Mouse (Mus musculus) forebrain, embryonic 12.5 days (tissue): ENCODE measurements around the gene Ehmt2. TPM values are rescaled to one million over a fixed set of nuclear protein-coding genes. Genes with fewer than 3 reads are reported as not detected.

ENCODE experiments used
- ATAC-seq: fragments of 200-750 bp; cut with Nextera tagmentation; 2 replicates; pipeline ENCODE4 v1.8.0; 2017; ENCODE audit warnings: moderate TSS enrichment; ENCODE audit not compliant: low FRiP score
- H3K27ac ChIP-seq: fragments of 300-500 bp; sonication (generic); 2 replicates; pipeline ENCODE4 v1.5.1; 2016; ENCODE audit warnings: mild to moderate bottlenecking
- H3K27me3 ChIP-seq: fragments of 300-500 bp; sonication (generic); 2 replicates; pipeline ENCODE4 v1.6.1; 2016; ENCODE audit warnings: mild to moderate bottlenecking
- H3K36me3 ChIP-seq: fragments of 300-500 bp; sonication (generic); replicated peaks from 2 replicates; pipeline ENCODE4 v1.6.1; 2016; ENCODE audit warnings: mild to moderate bottlenecking
- H3K4me1 ChIP-seq: fragments of 300-500 bp; sonication (generic); 2 replicates; pipeline ENCODE4 v1.6.1; 2016
- H3K4me2 ChIP-seq: fragments of 300-500 bp; sonication (generic); 2 replicates; pipeline ENCODE4 v1.6.1; 2016; ENCODE audit warnings: mild to moderate bottlenecking, moderate library complexity
- H3K4me3 ChIP-seq: fragments of 300-500 bp; sonication (generic); replicated peaks from 2 replicates; pipeline ENCODE4 v1.5.1; 2016; ENCODE audit warnings: mild to moderate bottlenecking
- H3K9ac ChIP-seq: fragments of 300-500 bp; sonication (generic); 2 replicates; pipeline ENCODE4 v1.6.1; 2016; ENCODE audit warnings: mild to moderate bottlenecking
- H3K9me3 ChIP-seq: fragments of 300-500 bp; sonication (generic); 2 replicates; pipeline ENCODE4 v1.6.1; 2016
- WGBS: fragments of 180-500 bp; shearing (Covaris S2); methylation state at CpG from one replicate; pipeline ENCODE4 v1.1.7; 2016; 5-methylcytosine and 5-hydroxymethylcytosine counted together
- polyA plus RNA-seq: library from polyadenylated mRNA; unstranded; fragments of >200 nt; fragmentation: Nextera tagmentation; extraction: Ambion mirVana; gene quantifications from 2 replicates; pipeline ENCODE4 v1.2.1, GENCODE M21; 2016

Ehmt2 gene
- polyA plus RNA-seq, 1 experiment from 2014 or later, result 111 TPM

GRCm38 (mm10) chr17:34913930-34914665 lies 15.8 kb downstream of the Ehmt2 start, which contains the start of gene Slc44a4:
Gene Slc44a4 (plus strand): TSS chr17:34914466.
- 38% methylated on average over 18 of the region's 18 CpGs for WGBS
- H3K27me3 ChIP-seq, result no peaks in the 10 kb centered on the region
- H3K27ac ChIP-seq, result no peak within 1 kb of the TSS
- no peak for ATAC-seq
- H3K4me3 ChIP-seq, result no peak within 1 kb of the TSS
- H3K9me3 ChIP-seq, result no peaks in the 10 kb centered on the region
- no peaks in the 10 kb centered on the region for H3K4me1 ChIP-seq
- peaks cover 51% of the 10 kb centered on the region for H3K36me3 ChIP-seq
- H3K9ac ChIP-seq, result no peak within 1 kb of the TSS
- no peak within 1 kb of the TSS for H3K4me2 ChIP-seq

GRCm38 (mm10) chr17:34915410-34915831 lies 17.2 kb downstream of the Ehmt2 start:
- Histone ChIP-seq H3K9ac (no peak overlapping the region), H3K9me3 (no peaks in the 10 kb centered on the region), H3K27me3 (no peaks in the 10 kb centered on the region), H3K4me3 (no peak overlapping the region), H3K4me1 (no peaks in the 10 kb centered on the region), H3K27ac (no peak overlapping the region), H3K36me3 (peaks cover 38% of the 10 kb centered on the region), H3K4me2 (no peak overlapping the region)
- 24% methylated on average over 10 of the region's 11 CpGs for WGBS
- no peak for ATAC-seq

- WGBS, result 90% methylated on average over 5 of the region's 5 CpGs
These were observed 18.0 kb downstream of the Ehmt2 start for GRCm38 (mm10) chr17:34916316-34916715.

GRCm38 (mm10) chr17:34917188-34917587 lies 18.9 kb downstream of the Ehmt2 start:
- no peak for ATAC-seq
- Histone ChIP-seq H3K4me2 (no peak overlapping the region), H3K9ac (no peak overlapping the region), H3K9me3 (no peaks in the 10 kb centered on the region), H3K27me3 (no peaks in the 10 kb centered on the region), H3K4me3 (no peak overlapping the region), H3K27ac (no peak overlapping the region), H3K36me3 (peaks cover 20% of the 10 kb centered on the region), H3K4me1 (no peaks in the 10 kb centered on the region)
- WGBS, result 86% methylated on average over 9 of the region's 9 CpGs

More at GRCm38 (mm10) chr17:34916316-34916715, 18.0 kb downstream of the Ehmt2 start:
- no peak overlapping the region for H3K9ac ChIP-seq
- H3K27ac ChIP-seq, result no peak overlapping the region
- no peaks in the 10 kb centered on the region for H3K4me1 ChIP-seq
- H3K27me3 ChIP-seq, result no peaks in the 10 kb centered on the region
- no peak for ATAC-seq
- H3K4me2 ChIP-seq, result no peak overlapping the region
- H3K36me3 ChIP-seq, result peaks cover 29% of the 10 kb centered on the region
- no peaks in the 10 kb centered on the region for H3K9me3 ChIP-seq
- no peak overlapping the region for H3K4me3 ChIP-seq

- Histone ChIP-seq H3K36me3 (no peaks in the 10 kb centered on the region), H3K9ac (no peak overlapping the region), H3K27ac (no peak overlapping the region), H3K4me1 (no peaks in the 10 kb centered on the region), H3K4me2 (no peak overlapping the region), H3K27me3 (no peaks in the 10 kb centered on the region), H3K4me3 (no peak overlapping the region), H3K9me3 (no peaks in the 10 kb centered on the region)
- WGBS, result 46% methylated on average over 6 of the region's 6 CpGs
- no peak for ATAC-seq
These were observed 24.7 kb downstream of the Ehmt2 start for GRCm38 (mm10) chr17:34922939-34923338.

GRCm38 (mm10) chr17:34924258-34924657 lies 26.0 kb downstream of the Ehmt2 start:
- 62% methylated on average over 5 of the region's 5 CpGs for WGBS
- no peak for ATAC-seq
- H3K4me1 ChIP-seq, result no peaks in the 10 kb centered on the region
- H3K4me2 ChIP-seq, result no peak overlapping the region
- H3K9me3 ChIP-seq, result no peaks in the 10 kb centered on the region
- H3K4me3 ChIP-seq, result no peak overlapping the region
- H3K27me3 ChIP-seq, result no peaks in the 10 kb centered on the region
- no peaks in the 10 kb centered on the region for H3K36me3 ChIP-seq
- H3K9ac ChIP-seq, result no peak overlapping the region
- no peak overlapping the region for H3K27ac ChIP-seq

GRCm38 (mm10) chr17:34927306-34928019 lies 29.2 kb downstream of the Ehmt2 start:
- no peak overlapping the region for H3K4me3 ChIP-seq
- no peak for ATAC-seq
- no peaks in the 10 kb centered on the region for H3K9me3 ChIP-seq
- peaks cover 11% of the 10 kb centered on the region for H3K4me1 ChIP-seq
- H3K27ac ChIP-seq, result no peak overlapping the region
- no peak overlapping the region for H3K4me2 ChIP-seq
- no peaks in the 10 kb centered on the region for H3K27me3 ChIP-seq
- 85% methylated on average over 18 of the region's 18 CpGs for WGBS
- H3K36me3 ChIP-seq, result no peaks in the 10 kb centered on the region
- no peak overlapping the region for H3K9ac ChIP-seq

GRCm38 (mm10) chr17:34928841-34929240 lies 30.6 kb downstream of the Ehmt2 start:
- no peak for ATAC-seq
- 83% methylated on average over 4 of the region's 4 CpGs for WGBS

GRCm38 (mm10) chr17:34931061-34931734 lies 32.9 kb downstream of the Ehmt2 start, which contains the start of gene Neu1:
Gene Neu1 (plus strand): TSS chr17:34931253.
- Histone ChIP-seq H3K27ac (peak within 1 kb of the TSS; percentile 9; the same call in 1 of the 2 replicates), H3K4me3 (peak within 1 kb of the TSS; percentile 75), H3K9ac (peak within 1 kb of the TSS; percentile 90), H3K9me3 (no peaks in the 10 kb centered on the region), H3K27me3 (no peaks in the 10 kb centered on the region), H3K4me1 (peaks cover 11% of the 10 kb centered on the region), H3K36me3 (peaks cover 11% of the 10 kb centered on the region), H3K4me2 (peak within 1 kb of the TSS; percentile 97)
- under 1% methylated on average over 38 of the region's 38 CpGs for WGBS
- peak; percentile 97 for ATAC-seq

More at GRCm38 (mm10) chr17:34928841-34929240, 30.6 kb downstream of the Ehmt2 start:
- Histone ChIP-seq H3K9me3 (no peaks in the 10 kb centered on the region), H3K36me3 (no peaks in the 10 kb centered on the region), H3K4me2 (no peak overlapping the region), H3K27me3 (no peaks in the 10 kb centered on the region), H3K4me1 (peaks cover 11% of the 10 kb centered on the region), H3K4me3 (no peak overlapping the region), H3K9ac (no peak overlapping the region), H3K27ac (no peak overlapping the region)

GRCm38 (mm10) chr17:34931735-34932098 lies 33.4 kb downstream of the Ehmt2 start:
- H3K27ac ChIP-seq, result 0 out of 2 replicates have a peak overlapping the region, but pooled peaks have one; percentile 9

GRCm38 (mm10) chr17:34932287-34932686 lies 34.0 kb downstream of the Ehmt2 start:
- no peak for ATAC-seq
- Histone ChIP-seq H3K4me1 (peaks cover 11% of the 10 kb centered on the region), H3K4me2 (peak overlapping the region; percentile 97), H3K4me3 (peak overlapping the region; percentile 75), H3K36me3 (peaks cover 11% of the 10 kb centered on the region), H3K9ac (peak overlapping the region; percentile 90; the same call in 1 of the 2 replicates), H3K27ac (no peak overlapping the region), H3K27me3 (no peaks in the 10 kb centered on the region), H3K9me3 (no peaks in the 10 kb centered on the region)
- WGBS, result 92% methylated on average over 8 of the region's 8 CpGs

More at GRCm38 (mm10) chr17:34931735-34932098, 33.4 kb downstream of the Ehmt2 start:
- Histone ChIP-seq H3K9ac (peak overlapping the region; percentile 90), H3K9me3 (no peaks in the 10 kb centered on the region), H3K4me1 (peaks cover 11% of the 10 kb centered on the region), H3K4me2 (peak overlapping the region; percentile 97), H3K27me3 (no peaks in the 10 kb centered on the region), H3K4me3 (peak overlapping the region; percentile 75), H3K36me3 (peaks cover 11% of the 10 kb centered on the region)
- WGBS, result 14% methylated on average over 14 of the region's 14 CpGs
- no peak; the same call in 1 of the 2 replicates for ATAC-seq

- no peak overlapping the region for H3K27ac ChIP-seq
- 71% methylated on average over 24 of the region's 24 CpGs for WGBS
- H3K9me3 ChIP-seq, result no peaks in the 10 kb centered on the region
- no peak overlapping the region for H3K9ac ChIP-seq
- no peak for ATAC-seq
- peaks cover 11% of the 10 kb centered on the region for H3K4me1 ChIP-seq
- no peak overlapping the region for H3K4me2 ChIP-seq
- H3K27me3 ChIP-seq, result no peaks in the 10 kb centered on the region
- no peak overlapping the region for H3K4me3 ChIP-seq
- peaks cover 11% of the 10 kb centered on the region for H3K36me3 ChIP-seq
These were observed 35.8 kb downstream of the Ehmt2 start for GRCm38 (mm10) chr17:34934031-34934430.
